Mouse (Mus musculus) olfactory bulb, adult 2 months (tissue): ENCODE data around the gene Hoxb2.

ENCODE experiments used
- CTCF ChIP-seq: fragments of 200-500 bp; IDR thresholded peaks from 2 replicates; pipeline ENCODE4 v1.5.1; 2012; ENCODE audit warnings: low read depth, mild to moderate bottlenecking, low read length, moderate library complexity; ENCODE audit not compliant: insufficient read depth
- POLR2A ChIP-seq: fragments of 200-500 bp; IDR thresholded peaks from 2 replicates; pipeline ENCODE4 v1.6.1; 2012; ENCODE audit warnings: mild to moderate bottlenecking, low read depth, low read length, moderate library complexity; ENCODE audit not compliant: insufficient read depth

DNA sequence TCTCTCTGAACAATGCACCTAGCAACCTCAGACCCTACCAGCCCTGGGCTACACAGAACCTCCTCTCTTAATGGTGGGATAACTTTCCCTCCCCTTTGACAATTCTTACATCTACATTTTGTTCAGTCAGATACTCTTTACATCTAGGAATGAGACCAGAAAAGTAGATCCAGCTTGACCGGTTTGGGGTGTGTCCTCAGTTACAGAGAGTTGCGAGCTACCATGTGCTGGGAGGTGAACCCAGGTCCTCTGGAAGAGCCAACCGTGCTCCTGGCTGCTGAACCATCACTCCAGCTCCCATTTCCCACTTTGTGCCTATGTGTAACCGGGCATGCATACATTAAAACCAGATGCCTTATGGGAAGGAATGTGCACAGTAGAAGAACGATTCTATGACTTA, 33.1 kb downstream of the Hoxb2 start:
- TF ChIP-seq POLR2A (no peak), CTCF (no peak)
